Mouse (Mus musculus) brain, embryonic 14.5 days (tissue): Measurements from ENCODE around the gene Iqsec1. TPM values are rescaled to one million over a fixed set of nuclear protein-coding genes. Genes with fewer than 3 reads are reported as not detected.
A peak's percentile ranks its signal among the peaks of the same experiment; 100 is the strongest.

Experiments used
- DNase-seq: peaks from one replicate; pipeline ENCODE4 v3.0.0-alpha.2; 2011; ENCODE audit warnings: low read depth
- CTCF ChIP-seq: fragments of 200-500 bp; IDR thresholded peaks from 2 replicates; pipeline ENCODE4 v1.5.1; 2012; ENCODE audit warnings: inconsistent platforms, mild to moderate bottlenecking, moderate library complexity, borderline replicate concordance; ENCODE audit not compliant: insufficient read depth, insufficient read length; ENCODE audit errors: extremely low read depth
- POLR2A ChIP-seq: fragments of 200-500 bp; IDR thresholded peaks from 2 replicates; pipeline ENCODE4 v1.6.1; 2012; ENCODE audit warnings: mild to moderate bottlenecking, inconsistent platforms, borderline replicate concordance; ENCODE audit not compliant: poor library complexity, insufficient read depth, insufficient read length, severe bottlenecking; ENCODE audit errors: extremely low read depth
- polyA plus RNA-seq: library from polyadenylated mRNA; depleted of rRNA; stranded (reverse); fragments of >200 nt; gene quantifications from 2 replicates; pipeline ENCODE4 v1.2.3, GENCODE M21; 2012

Iqsec1 gene
- polyA plus RNA-seq, 1 experiment = 91.1 TPM

GRCm38 (mm10) chr6:90945560-90946230, 42.8 kb downstream of the Iqsec1 start:
- peak; percentile 47 for DNase-seq
- TF ChIP-seq POLR2A = no peak
- no peak for TF ChIP-seq CTCF

GRCm38 (mm10) chr6:90941257-90941656, 47.2 kb downstream of the Iqsec1 start:
- TF ChIP-seq POLR2A (no peak), CTCF (no peak)
- no peak for DNase-seq

GRCm38 (mm10) chr6:90933656-90934055, 54.8 kb downstream of the Iqsec1 start:
- TF ChIP-seq CTCF (no peak), POLR2A (no peak)
- no peak for DNase-seq

- no peak for DNase-seq
- TF ChIP-seq POLR2A (no peak), CTCF (no peak)
Observed at GRCm38 (mm10) chr6:90928806-90929205, 59.7 kb downstream of the Iqsec1 start.

GRCm38 (mm10) chr6:90925472-90925871, 63.0 kb downstream of the Iqsec1 start:
- DNase-seq = peak; percentile 55

GRCm38 (mm10) chr6:90924796-90925195, 63.7 kb downstream of the Iqsec1 start:
- DNase-seq = no peak
- TF ChIP-seq POLR2A = no peak
- TF ChIP-seq CTCF = no peak

More at GRCm38 (mm10) chr6:90925472-90925871, 63.0 kb downstream of the Iqsec1 start:
- TF ChIP-seq POLR2A (no peak), CTCF (no peak)

- peak; percentile 62 for DNase-seq
- TF ChIP-seq POLR2A (no peak), CTCF (no peak)
Observed at GRCm38 (mm10) chr6:90924379-90924778, 64.1 kb downstream of the Iqsec1 start.

- TF ChIP-seq POLR2A = no peak
- TF ChIP-seq CTCF = no peak
- no peak for DNase-seq
Observed at GRCm38 (mm10) chr6:90921259-90921946, 67.1 kb downstream of the Iqsec1 start.

- DNase-seq = peak; percentile 68
- TF ChIP-seq CTCF = no peak
- no peak for TF ChIP-seq POLR2A
Observed at GRCm38 (mm10) chr6:90920510-90921220, 67.8 kb downstream of the Iqsec1 start.

- peak; percentile 47 for DNase-seq
- TF ChIP-seq POLR2A (no peak), CTCF (no peak)
Observed at GRCm38 (mm10) chr6:90919636-90920420, 68.7 kb downstream of the Iqsec1 start.

- no peak for TF ChIP-seq POLR2A
- TF ChIP-seq CTCF = no peak
- no peak for DNase-seq
Observed at GRCm38 (mm10) chr6:90915585-90915984, 72.9 kb downstream of the Iqsec1 start.
